Mouse (Mus musculus) c-Kit-positive CD71-negative TER-119-negative erythroid progenitor cells, embryonic 14.5 days (primary cell): ENCODE measurements around the gene Igfn1.

Experiments
- DNase-seq: peaks from one replicate; pipeline ENCODE4 v3.0.0-alpha.2; 2013; ENCODE audit warnings: low read depth

The Igfn1 gene

DNA sequence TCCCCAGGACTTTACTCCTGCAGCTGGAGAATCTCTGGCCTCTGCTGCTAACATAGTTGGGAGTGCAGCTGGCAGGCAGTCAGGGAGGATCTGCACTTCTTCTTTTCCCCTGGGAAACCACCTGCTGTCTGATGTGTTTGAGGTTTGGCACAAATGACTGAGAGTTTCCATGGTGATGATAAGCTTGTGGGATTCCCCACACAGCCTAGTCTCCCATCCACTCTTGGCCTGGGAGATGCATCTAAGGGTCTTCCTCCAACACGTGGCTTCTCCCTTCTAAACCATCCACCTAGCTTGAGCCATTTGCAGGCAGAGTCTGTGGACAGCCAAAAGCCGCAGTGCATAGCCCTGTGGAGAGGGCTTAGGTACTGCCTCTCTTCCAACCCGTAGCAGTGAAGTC, 76.3 kb downstream of the Igfn1 start:
- DNase-seq, result no peak

DNA sequence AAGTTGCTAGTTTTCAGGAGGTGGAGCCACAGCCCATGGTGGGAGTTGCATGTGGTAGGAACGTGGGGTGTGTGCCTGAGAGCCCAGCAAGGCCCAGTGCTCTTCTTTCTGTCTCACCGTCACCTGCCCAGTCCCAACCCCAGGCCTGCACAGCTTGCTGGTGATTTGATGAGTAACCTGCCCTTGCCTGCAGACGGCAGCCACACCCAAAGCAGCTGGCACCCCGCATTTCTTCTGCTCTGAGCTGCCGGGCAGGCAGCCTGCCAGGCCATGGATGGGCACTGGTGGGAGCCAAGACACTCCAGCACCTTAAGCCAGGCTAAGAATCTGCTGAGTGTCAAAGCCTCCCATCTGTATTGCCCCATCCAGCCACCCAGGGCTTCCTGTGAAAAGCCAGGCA, 80.3 kb downstream of the Igfn1 start:
- no peak for DNase-seq

DNA sequence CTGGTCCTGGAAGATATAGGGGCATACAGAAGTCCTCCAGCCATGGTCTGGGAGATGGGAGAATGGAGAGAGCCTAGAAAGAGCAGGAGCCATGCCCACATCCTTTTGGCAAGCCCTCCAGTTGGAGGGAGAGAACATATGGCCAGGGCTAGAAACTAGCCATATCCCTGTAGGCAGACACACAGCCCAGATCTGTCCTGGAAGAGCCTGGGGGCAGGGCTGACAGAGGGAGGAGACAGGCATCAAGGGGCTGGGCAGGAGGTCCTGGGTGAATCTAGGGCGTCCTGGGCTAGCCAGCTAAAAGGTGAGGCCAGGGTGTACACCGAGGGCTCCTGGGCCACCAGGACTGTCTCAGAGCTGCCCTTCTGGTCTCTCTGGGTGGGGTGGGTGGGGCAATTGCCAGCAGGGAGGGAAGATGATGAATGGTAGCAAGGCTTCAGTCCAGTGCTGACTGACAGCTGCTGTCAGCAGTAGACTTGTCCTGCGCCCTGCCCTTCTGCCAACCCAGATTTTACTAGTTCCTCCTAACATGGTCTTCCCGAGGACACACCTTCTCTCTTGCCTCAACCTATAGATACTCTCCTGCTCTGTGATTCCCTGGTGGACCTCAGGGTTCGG, 81.7 kb downstream of the Igfn1 start:
- DNase-seq, result no peak

DNA sequence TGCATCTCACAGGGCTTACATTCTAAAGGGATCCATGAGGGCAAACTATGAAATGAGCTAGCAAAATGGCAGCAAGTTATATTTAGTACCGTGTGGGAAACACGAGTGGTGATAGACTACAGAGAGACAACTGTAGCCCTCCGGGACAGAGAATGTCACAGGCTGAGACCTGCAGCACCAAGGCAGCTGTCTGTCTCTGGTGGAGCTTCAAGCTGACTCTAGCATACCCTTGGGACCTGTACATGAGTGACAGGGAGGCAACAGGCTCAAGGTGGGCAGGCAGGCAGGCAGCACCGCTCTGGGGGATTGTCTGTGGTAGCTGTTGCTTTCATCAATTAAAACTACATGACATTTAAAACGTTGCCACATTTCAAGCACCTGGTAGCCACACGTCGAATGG, 82.9 kb downstream of the Igfn1 start:
- no peak for DNase-seq

DNA sequence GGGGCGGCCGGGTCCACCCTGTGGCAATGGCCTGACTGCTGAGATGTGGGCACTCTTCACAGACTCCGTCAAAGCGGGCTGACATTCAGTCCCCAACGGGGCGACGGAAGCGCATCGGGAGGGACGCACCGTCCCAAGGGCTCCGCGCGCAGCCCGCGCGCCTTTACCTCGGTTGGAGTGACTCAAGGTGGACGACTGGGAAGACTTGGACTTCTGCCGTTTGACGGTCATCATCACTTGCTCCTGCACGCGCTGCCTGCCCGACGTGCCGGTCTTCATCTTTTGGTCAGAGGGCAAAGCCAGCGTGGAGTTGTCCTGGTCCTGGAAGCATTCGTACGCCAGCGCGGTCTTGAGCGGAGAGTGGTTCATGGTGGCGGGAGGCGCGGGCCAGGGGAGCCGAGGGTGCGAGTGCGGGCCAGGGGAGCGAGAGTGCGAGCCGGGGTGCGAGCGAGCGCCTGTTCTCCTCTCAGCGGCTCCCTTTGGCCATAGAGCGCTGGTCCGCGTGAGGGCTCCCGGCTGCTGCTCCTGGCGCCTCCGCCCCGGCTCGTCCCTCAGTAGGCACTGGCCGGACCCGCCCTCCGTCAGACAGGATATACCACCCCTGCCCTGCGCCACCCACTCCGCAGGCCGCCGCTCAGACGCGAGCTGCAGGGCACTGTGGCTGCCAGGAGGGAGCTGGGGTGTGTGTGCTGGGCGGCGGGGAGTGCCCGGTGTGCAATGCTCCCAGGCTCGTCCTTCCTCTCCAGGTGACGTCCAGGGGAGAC, 87.3 kb downstream of the Igfn1 start, which contains the start of gene Pkp1:
Gene Pkp1 (minus strand): TSS at position 564 of the 764 bp plus-strand sequence.
- no peak for DNase-seq

DNA sequence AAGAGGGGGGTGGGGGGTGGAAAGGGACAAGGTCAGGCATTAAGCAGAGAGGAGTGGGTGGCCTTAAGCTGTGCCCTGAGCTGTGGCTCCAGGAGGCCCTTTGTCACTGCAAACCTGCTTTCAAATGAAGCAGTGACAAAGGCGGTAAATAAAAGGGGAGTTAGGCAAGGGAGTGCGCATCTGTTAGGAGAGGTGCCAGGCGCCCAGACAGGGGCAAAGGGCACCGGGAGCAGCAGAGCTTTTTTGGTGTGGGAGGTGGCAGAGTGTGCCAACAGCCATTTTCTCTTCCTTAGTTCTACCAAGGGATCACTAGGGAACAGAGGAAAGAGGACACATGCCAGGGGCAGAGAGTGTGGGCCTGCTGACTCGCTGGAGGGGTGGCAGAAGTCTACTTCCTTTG, 88.9 kb downstream of the Igfn1 start:
- DNase-seq, result no peak

DNA sequence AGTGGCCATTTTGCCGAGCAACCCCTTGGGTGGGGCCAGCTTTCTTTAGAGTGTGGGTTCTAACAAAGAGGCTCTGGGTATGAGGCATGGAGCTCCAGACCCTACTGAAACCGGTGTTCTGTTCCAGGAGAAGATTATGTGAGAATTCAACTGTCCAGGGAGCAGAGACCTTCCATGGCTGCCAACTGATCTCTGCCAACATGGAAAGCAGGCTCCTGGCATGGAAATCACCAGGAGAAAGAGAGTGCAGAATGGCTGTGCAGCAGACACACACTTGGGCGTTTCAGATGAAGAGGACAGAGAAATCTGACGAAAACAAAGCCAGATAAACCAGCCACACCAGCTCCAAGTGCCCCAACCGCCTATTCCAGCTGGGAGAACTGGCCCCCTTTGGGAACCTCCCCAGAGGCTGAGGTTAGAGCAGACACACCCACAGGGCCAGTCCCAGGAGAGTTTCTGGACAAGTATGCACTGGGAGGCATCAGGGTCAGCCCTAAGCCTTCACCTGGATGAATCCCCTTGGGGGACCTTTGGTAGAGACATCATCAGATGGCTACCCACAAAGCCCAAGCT, 89.6 kb downstream of the Igfn1 start:
- DNase-seq, result no peak

DNA sequence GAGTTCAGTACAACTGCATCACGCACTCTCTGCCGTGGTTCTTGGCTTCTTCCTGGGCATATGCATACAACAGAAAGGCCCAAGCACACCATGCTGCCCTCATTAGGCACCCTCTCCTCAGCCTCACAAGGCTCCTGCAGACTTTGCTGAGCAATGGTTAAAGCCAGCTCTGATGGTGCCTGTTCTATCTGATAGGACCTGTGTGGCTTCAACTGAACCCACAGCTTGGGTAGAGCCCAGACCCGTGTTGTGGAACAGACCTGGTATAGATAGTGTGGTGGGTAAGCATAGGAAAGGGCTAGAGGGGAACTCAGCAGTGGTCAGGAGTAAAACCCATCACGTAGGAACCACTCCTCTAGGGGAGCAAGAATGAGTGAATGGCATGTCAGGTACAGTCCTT, 92.5 kb downstream of the Igfn1 start:
- DNase-seq, result no peak

DNA sequence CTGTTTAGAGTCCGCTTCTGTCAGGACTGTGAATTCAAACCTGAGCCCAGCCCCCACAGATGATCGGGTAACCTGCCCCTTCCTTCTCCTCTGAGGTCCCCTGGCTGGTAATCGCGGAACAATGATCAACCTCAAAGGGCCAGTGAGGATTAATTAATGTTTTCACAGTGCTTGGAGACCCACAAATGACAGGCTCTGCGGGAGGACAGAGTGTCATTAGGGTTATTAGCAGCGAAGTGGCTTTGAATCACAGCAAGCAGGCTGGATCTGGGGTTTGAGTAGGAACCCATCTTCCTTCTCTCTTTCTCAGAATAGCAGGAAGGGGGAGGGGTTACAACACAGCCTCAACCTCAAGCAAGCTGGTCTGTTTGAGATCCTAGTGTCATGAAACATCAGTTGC, 96.8 kb downstream of the Igfn1 start:
- DNase-seq, result no peak

DNA sequence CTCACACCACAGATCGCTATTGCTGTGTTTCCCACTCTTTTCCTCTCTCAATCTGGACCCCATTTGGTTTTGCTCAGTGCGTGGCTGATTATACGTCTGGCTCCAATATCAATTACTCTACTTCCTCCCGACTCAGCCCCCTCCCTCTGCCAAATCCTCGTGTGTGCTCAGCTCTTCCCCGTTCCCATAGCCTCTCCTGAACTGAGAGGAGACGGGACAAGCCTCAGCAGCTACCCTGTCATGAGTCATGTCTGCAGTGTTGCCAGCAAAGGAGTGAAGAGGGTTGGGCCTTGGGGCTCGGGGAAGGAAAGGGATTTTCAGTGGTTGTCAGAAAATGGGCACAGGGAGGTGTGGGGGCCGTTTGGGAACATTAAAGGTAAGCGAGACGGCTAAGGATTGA, 99.4 kb downstream of the Igfn1 start:
- DNase-seq, result no peak
